Mouse (Mus musculus): ENCODE measurements at regions not wholly inside any gene's neighbourhood (a gene's known extent, or its start where the extent isn't known, plus 50 kb on each side); places are given as distances from the start of the nearest gene placed in this dataset.

- DNase-seq (ENCODE audit: low read depth, low spot score), result no peak
These were observed 63.7 kb downstream of the Nkx2-1 start for GRCm38 (mm10) chr12:56472856-56473647.

- no peak for DNase-seq (ENCODE audit: low read depth, low spot score)
These were observed 65.7 kb downstream of the Nkx2-1 start for GRCm38 (mm10) chr12:56470932-56471500.

DNA sequence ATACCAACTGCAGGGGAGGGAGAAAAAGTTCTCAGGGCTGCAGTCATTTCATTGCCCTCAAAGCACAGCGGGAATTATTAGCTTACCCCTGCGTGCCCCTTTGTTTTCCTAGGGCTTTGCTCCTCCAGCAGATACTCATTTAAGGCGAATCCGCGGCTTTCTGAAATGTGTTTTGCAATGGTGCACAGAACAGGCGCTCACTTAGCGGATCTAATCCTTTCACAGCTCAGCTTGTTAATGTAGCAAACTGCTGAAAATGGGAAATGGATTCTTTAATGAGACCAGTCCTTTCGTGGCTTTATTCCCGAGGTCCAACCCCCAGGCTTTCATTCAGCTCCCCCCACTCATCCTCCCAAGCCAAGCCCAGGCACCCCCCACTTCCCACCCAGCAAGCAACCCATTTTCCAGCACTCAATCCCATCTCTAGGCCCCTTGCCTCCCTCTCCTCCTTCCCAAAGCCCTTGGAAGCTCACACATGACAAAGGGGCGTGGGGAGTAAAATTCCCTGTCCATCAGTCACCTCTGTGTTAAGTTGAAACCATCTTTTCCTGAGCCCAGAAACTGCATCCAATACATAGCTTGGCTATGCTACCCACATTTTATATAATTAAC lies 77.1 kb downstream of the Nkx2-1 start:
- DNase-seq (ENCODE audit: low read depth, low spot score), result no peak

DNA sequence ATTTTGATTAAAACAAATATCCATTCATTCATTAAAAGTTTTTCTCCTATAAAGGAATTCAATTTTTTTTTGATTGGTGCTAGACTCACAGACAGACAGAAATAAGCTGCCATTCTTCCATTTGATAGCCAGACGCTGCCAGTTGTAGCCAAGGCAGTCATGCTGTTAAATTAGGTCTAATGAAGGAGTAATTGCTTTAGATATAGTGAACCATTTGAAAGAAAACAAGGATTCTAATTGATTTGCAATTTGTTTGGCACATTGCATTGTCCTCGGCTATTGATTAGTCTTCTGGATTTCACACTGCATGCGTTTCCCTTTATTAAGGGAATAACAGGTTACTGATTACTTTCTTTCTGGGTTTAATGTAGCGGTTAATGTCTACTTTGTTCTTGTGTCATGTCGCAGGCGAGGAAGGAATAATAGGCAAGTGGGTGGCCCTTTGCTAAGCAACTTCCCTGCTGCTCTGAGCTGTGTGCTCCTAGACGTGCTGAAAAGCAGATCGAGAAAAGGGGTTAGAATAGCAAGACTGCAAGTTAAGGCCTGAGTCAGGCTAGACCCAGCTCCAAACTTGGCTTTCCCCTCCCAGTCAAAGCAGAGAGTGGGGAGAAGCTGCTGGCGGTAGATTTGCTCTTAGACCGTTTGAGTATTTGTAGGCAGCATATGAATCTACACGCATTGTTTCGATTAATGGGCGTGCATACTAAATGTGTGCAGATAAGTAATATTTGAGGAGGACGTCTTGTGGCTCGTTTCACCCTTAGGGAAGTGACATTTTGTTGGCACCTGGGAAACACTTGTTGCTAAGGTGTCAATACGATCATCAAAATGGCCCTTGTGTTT lies 77.8 kb downstream of the Nkx2-1 start:
- DNase-seq (ENCODE audit: low read depth, low spot score), result no peak

DNA sequence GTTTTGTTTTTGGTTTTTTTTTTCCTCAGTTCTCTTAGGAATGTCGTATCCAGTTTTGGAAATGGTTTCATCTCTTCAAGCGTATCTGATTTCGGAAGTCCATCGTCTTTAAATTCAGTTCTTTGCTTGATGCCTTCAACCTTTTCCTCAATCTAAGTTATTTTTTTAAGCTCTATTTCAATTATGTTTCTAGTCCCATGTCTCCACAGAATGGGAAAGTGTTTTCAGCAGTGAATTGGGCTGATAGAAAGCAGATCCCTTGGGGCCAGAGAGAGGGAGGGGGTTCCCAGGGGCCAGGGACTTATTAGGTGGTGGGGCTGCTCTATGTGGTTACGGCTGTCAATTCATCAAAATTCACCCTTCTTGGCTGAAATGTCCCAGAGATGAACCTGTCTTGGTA lies 78.8 kb downstream of the Nkx2-1 start:
- DNase-seq (ENCODE audit: low read depth, low spot score), result no peak

- DNase-seq (ENCODE audit: low read depth, low spot score), result no peak
These were observed 79.4 kb downstream of the Nkx2-1 start for GRCm38 (mm10) chr12:56457356-56457755.

- no peak for DNase-seq (ENCODE audit: low read depth, low spot score)
These were observed 86.4 kb downstream of the Nkx2-1 start for GRCm38 (mm10) chr12:56450261-56450660.

- DNase-seq (ENCODE audit: low read depth, low spot score), result no peak
These were observed 87.7 kb downstream of the Nkx2-1 start for GRCm38 (mm10) chr12:56448786-56449564.

DNA sequence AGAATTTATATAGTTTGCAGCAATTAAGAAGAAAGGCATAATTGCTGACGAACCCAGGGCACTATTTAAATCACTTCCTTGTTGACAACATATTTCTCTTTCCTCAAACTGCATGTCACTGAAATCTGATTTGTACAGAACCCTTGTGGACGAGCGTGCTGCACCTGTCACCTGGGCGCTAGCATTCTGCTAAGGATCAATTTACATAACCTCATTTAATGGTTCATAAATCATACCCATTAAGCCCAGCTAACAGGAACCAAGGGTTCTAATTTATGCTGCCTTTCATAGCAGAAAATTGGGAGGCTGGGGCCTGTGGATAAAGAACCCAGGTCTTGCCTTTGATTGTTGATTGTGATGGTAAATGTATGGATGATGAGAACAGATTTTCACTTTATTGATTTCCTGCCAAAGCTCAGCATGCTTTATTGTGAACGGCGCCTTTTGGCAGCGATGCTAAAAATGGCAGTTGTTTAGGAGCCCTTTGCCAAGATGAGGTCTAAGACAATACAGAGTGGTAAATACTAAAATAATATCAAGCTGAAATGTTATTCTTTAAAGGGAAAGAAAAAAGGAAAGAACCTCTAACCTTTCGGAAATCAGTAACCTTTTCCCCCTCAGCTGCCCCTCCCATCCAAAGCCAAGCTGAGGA lies 95.4 kb downstream of the Nkx2-1 start:
- DNase-seq (ENCODE audit: low read depth, low spot score), result no peak

GRCm38 (mm10) chr12:56440068-56440847 lies 94.6 kb upstream of the Mbip start:
- DNase-seq (ENCODE audit: low read depth, low spot score), result no peak

DNA sequence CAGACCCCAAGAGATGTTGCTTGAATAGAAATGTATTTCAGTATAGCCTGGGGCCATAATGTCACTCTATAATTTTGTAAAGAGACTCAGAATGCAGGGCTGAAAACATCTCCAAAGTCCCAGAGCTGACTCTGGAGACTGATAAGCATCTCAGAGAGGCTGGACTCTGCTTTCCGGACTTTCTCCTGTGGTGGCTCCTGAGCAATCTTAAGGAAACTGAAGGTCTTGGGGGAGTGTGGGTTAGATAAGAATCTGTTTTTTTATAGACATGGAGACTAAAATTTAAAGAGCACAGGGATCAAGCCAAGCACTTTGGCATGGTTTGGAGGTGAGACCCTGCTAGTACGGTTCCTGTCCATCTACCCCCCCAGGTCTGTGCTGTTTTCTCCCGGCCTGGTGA lies 92.7 kb upstream of the Mbip start:
- no peak for DNase-seq (ENCODE audit: low read depth, low spot score)

GRCm38 (mm10) chr12:56437975-56438374 lies 92.3 kb upstream of the Mbip start:
- no peak for DNase-seq (ENCODE audit: low read depth, low spot score)

- no peak for DNase-seq (ENCODE audit: low read depth, low spot score)
These were observed 81.1 kb upstream of the Mbip start for GRCm38 (mm10) chr12:56426681-56427246.

GRCm38 (mm10) chr12:56416106-56416505 lies 70.4 kb upstream of the Mbip start:
- no peak for DNase-seq (ENCODE audit: low read depth, low spot score)

DNA sequence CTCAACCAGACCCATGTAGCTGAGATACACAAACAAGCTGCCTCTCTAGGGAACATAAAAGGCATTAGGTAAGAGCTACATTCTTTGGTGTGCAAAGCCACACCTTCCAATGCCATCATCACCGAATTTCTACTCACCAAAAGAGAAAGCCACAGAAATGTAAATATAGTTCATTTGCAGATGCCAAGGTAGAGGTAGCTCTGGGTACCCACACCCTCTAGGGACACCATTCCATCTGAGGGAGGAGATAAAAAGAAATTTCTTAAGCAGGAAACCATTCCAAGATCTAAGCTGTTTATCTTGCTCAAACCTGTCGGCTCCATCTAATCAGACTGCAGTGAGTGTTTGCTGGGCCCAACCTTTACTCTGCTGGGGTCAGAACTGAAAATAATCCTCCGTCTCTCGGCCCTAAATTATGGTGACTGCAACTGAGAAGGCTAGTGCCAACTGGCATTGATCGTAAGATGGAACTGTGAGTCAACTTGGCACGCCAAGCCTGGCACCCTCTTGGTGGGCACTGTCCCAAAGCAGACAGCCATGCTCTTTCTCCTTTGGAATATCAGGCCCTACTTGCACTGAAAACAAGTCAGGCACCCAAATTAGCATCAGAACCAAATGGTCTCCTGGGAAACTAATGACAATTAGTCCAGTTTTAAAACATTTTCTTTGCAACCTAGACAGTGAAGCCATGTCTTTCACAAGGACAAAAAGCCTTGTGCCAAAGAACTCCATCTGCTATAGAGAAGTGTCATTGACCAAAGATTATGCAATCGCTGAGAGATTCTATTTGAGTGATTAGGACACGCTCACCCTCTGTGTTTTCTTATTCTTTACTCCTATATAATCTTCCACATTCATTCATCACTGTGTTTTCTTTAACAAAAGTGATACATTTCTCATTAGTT lies 69.4 kb upstream of the Mbip start:
- DNase-seq (ENCODE audit: low read depth, low spot score), result peak; percentile 74

DNA sequence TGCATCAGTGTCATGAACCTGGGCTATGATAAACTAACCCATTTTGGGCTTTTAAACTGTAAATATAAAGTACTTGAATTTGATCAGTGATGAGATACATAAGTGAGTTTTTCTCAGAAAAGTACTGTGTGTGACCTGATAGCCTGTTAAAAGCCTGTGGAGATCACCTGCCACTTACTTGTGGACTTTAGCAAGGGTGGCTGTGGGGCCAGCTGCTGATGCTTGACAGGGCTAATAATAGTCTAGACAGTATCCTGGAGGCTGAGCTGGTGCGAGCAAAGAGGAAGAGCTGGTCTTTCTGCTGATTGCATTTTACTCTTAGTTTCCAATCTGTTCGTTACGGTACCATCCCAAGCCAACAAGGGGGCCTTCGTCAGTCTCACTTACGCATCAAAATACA lies 60.0 kb upstream of the Mbip start:
- DNase-seq (ENCODE audit: low read depth, low spot score), result no peak

- DNase-seq (ENCODE audit: low read depth, low spot score), result no peak
These were observed 59.1 kb upstream of the Mbip start for GRCm38 (mm10) chr12:56404833-56405232.

DNA sequence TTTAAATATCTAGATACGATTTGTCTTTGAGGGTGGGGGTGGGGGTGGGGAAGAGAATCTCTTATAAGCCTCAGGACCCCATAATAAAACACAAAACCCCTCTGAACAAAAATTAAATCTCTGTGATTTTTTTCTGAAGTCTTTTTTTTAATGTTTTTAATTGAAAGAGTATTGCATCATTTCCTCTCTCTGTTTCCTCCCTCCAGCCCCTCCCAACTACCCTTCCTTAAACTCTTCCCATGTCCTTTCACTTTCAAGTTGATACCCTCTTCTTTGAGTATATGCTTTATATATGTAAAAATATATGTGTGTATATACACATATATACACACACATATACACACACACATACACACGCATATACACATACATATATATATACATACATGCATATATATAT lies 58.6 kb upstream of the Mbip start:
- DNase-seq (ENCODE audit: low read depth, low spot score), result no peak

- DNase-seq (ENCODE audit: low read depth, low spot score), result no peak
These were observed 57.9 kb upstream of the Mbip start for GRCm38 (mm10) chr12:56403626-56404025.

Measured in skeletal muscle tissue, adult 2 months (tissue).